Mouse (Mus musculus): Measurements from ENCODE around the gene Gm10447.

GRCm38 (mm10) chr11:53418048-53418447, 38.9 kb downstream of the Gm10447 start:
- no peak for TF ChIP-seq CTCF (IDR thresholded peaks at IDR 0.05; ENCODE audit: low read depth, low read length)
- no peak for TF ChIP-seq POLR2A (IDR thresholded peaks at IDR 0.05; ENCODE audit: borderline replicate concordance, low read depth, low read length)
